Mouse (Mus musculus) forebrain, embryonic 16.5 days (tissue): ENCODE measurements around the gene Rnf227. TPM values are rescaled to one million over a fixed set of nuclear protein-coding genes. Genes with fewer than 3 reads are reported as not detected.

Experiments
- ATAC-seq: fragments of 200-750 bp; cut with Nextera tagmentation; 2 replicates; pipeline ENCODE4 v1.8.0; 2017; ENCODE audit warnings: mild to moderate bottlenecking, moderate library complexity
- H3K27ac ChIP-seq: fragments of 300-500 bp; sonication (generic); 2 replicates; pipeline ENCODE4 v1.5.1; 2014; ENCODE audit warnings: low read length, control low read depth
- H3K27me3 ChIP-seq: fragments of 300-500 bp; sonication (generic); replicated peaks from 2 replicates; pipeline ENCODE4 v1.6.1; 2014; ENCODE audit warnings: low read length; ENCODE audit not compliant: control insufficient read depth, insufficient read depth
- H3K36me3 ChIP-seq: fragments of 300-500 bp; sonication (generic); 2 replicates; pipeline ENCODE4 v1.6.1; 2014; ENCODE audit not compliant: control insufficient read depth, insufficient read depth
- H3K4me1 ChIP-seq: fragments of 300-500 bp; sonication (generic); replicated peaks from 2 replicates; pipeline ENCODE4 v1.6.1; 2014; ENCODE audit warnings: low read length; ENCODE audit not compliant: control insufficient read depth, insufficient read depth
- H3K4me2 ChIP-seq: fragments of 300-500 bp; sonication (generic); 2 replicates; pipeline ENCODE4 v1.6.1; 2014; ENCODE audit warnings: mild to moderate bottlenecking, low read length, control low read depth
- H3K4me3 ChIP-seq: fragments of 300-500 bp; sonication (generic); replicated peaks from 2 replicates; pipeline ENCODE4 v1.5.1; 2014; ENCODE audit warnings: mild to moderate bottlenecking, low read length, control low read depth
- H3K9ac ChIP-seq: fragments of 300-500 bp; sonication (generic); replicated peaks from 2 replicates; pipeline ENCODE4 v1.6.1; 2014; ENCODE audit warnings: low read depth, low read length, control low read depth
- H3K9me3 ChIP-seq: fragments of 300-500 bp; sonication (generic); 2 replicates; pipeline ENCODE4 v1.6.1; 2016; ENCODE audit warnings: low read length; ENCODE audit not compliant: control insufficient read depth
- WGBS: fragments of 180-500 bp; shearing (Covaris S2); extraction: QIAGEN DNeasy Blood & Tissue Kit; methylation state at CpG from one replicate; pipeline ENCODE4 v1.1.7; 2014; 5-methylcytosine and 5-hydroxymethylcytosine counted together
- polyA plus RNA-seq: library from polyadenylated mRNA; unstranded; fragments of >200 nt; fragmentation: Nextera tagmentation; extraction: Ambion mirVana; gene quantifications from 2 replicates; pipeline ENCODE4 v1.2.1, GENCODE M21; 2015

The Rnf227 gene
- polyA plus RNA-seq, 1 experiment from 2014 or later: 144 TPM

GRCm38 (mm10) chr11:69346441-69346840 is 6.2 kb downstream of the Rnf227 start:
- Histone ChIP-seq H3K4me1 (peaks cover 2% of the 10 kb centered on the region), H3K4me2 (no peak overlapping the region), H3K4me3 (no peak overlapping the region), H3K27ac (no peak overlapping the region), H3K27me3 (no peaks in the 10 kb centered on the region), H3K36me3 (peaks cover 54% of the 10 kb centered on the region), H3K9me3 (no peaks in the 10 kb centered on the region), H3K9ac (no peak overlapping the region)
- 89% methylated on average over 26 of the region's 26 CpGs for WGBS
- no peak for ATAC-seq

- Histone ChIP-seq H3K4me2 (no peak overlapping the region), H3K27me3 (no peaks in the 10 kb centered on the region), H3K9ac (no peak overlapping the region), H3K9me3 (no peaks in the 10 kb centered on the region), H3K36me3 (peaks cover 83% of the 10 kb centered on the region), H3K4me3 (no peak overlapping the region), H3K27ac (no peak overlapping the region), H3K4me1 (peaks cover under 1% of the 10 kb centered on the region; the same call in 1 of the 2 replicates)
- no peak for ATAC-seq
- WGBS: 92% methylated on average over 5 of the region's 5 CpGs
Measured at GRCm38 (mm10) chr11:69356544-69356943, 16.3 kb downstream of the Rnf227 start.

DNA sequence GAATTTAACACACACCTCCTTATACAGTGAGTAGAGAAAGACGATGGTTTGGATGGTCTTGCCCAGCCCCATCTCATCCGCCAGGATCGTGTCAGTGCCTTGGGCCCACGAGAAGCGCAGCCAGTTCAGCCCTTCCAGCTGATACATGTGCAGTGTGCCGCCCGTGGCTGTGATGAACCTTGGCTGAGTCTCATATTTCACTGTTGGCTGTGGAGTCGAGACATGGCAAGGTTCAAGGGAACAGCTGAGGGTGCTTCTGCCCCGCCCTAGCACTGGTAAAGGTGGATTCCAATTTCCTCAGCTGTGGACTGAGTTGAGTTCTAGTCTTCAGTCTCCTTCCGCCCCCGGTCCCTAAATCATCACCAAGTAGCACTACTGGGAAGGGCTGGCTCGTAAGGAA is 17.4 kb downstream of the Rnf227 start:
- H3K4me2 ChIP-seq: no peak overlapping the region
- WGBS: 96% methylated on average over 12 of the region's 12 CpGs
- no peaks in the 10 kb centered on the region for H3K27me3 ChIP-seq
- peaks cover 7% of the 10 kb centered on the region; the same call in 1 of the 2 replicates for H3K4me1 ChIP-seq
- H3K9ac ChIP-seq: no peak overlapping the region
- ATAC-seq: no peak
- H3K4me3 ChIP-seq: no peak overlapping the region
- H3K27ac ChIP-seq: no peak overlapping the region
- no peaks in the 10 kb centered on the region for H3K9me3 ChIP-seq
- H3K36me3 ChIP-seq: peaks cover 81% of the 10 kb centered on the region

DNA sequence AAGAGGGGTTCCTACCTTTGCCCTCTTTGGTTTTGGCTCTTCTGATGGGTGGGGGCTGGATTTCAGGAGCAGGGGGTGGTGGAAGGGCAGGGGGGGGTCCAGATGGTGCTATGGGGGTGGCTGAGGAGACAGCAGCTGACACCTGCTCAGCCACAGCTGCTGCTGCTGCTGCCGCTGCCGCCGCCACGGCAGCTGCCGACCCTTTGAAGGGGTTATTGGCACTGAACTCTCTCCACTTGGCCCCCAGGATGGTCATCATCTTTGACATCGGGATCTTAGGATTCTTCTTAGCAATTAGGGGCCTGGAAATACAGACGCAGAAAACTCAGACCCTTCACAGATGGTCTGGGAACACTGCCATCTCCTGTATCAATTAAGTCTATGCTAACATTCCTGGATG is 21.8 kb downstream of the Rnf227 start:
- 31% methylated on average over 7 of the region's 7 CpGs for WGBS
- no peak overlapping the region for H3K9ac ChIP-seq
- ATAC-seq: no peak
- no peaks in the 10 kb centered on the region for H3K9me3 ChIP-seq
- no peak overlapping the region for H3K4me2 ChIP-seq
- peaks cover 30% of the 10 kb centered on the region for H3K4me1 ChIP-seq
- H3K4me3 ChIP-seq: no peak overlapping the region
- H3K27me3 ChIP-seq: no peaks in the 10 kb centered on the region
- H3K27ac ChIP-seq: no peak overlapping the region
- peaks cover 57% of the 10 kb centered on the region for H3K36me3 ChIP-seq

DNA sequence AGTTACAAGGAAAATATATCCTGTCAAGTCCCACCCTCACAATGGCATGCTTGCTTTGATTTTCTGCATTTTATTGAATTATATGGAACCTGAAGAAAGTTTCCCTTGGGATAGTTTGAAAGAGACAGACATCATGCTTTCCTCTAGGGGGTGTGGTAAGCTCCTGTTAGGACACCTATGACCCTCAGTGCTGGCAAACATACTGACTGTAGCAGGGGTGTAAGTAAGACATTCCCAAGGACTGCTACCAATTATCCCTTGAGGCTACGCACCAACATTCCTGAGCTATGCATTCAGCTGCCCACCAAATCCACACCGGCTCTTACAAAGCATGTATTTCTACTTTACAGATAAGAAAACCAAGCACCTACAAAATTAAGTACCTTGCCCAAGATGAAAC is 22.2 kb downstream of the Rnf227 start:
- H3K36me3 ChIP-seq: peaks cover 53% of the 10 kb centered on the region
- H3K4me1 ChIP-seq: peaks cover 30% of the 10 kb centered on the region
- no peak overlapping the region for H3K9ac ChIP-seq
- no peak overlapping the region for H3K27ac ChIP-seq
- 67% methylated on average over 2 of the region's 2 CpGs for WGBS
- no peaks in the 10 kb centered on the region for H3K9me3 ChIP-seq
- H3K4me2 ChIP-seq: no peak overlapping the region
- no peak for ATAC-seq
- no peak overlapping the region for H3K4me3 ChIP-seq
- H3K27me3 ChIP-seq: no peaks in the 10 kb centered on the region

DNA sequence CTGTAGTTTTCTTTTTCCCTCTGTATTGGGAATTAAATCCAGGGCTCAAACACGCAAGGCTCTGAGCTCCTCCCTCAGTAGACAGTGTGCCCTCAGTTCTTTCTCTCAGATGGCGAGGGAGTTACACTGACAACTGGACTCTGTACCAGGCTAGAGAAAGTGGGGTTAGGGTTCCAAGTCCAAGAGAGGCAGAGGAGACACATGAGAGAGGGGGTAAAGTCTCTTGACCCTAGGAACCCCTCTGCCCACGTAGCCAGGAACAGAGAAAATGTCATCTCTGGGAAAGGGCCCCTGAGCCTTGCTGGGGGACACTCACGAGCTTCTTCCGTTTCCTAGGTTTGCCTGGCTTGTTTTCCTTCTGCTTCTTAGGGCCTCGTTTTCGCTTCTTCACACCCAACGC is 24.1 kb downstream of the Rnf227 start:
- H3K9me3 ChIP-seq: no peaks in the 10 kb centered on the region
- peak overlapping the region; percentile 100 for H3K27ac ChIP-seq
- WGBS: 41% methylated on average over 8 of the region's 8 CpGs
- peaks cover 30% of the 10 kb centered on the region for H3K4me1 ChIP-seq
- H3K4me3 ChIP-seq: no peak overlapping the region
- peak overlapping the region; percentile 98 for H3K4me2 ChIP-seq
- H3K27me3 ChIP-seq: no peaks in the 10 kb centered on the region
- ATAC-seq: no peak
- H3K36me3 ChIP-seq: peaks cover 36% of the 10 kb centered on the region
- H3K9ac ChIP-seq: peak overlapping the region; percentile 30; the same call in 1 of the 2 replicates

GRCm38 (mm10) chr11:69364910-69365309 is 24.6 kb downstream of the Rnf227 start:
- Histone ChIP-seq H3K36me3 (peaks cover 30% of the 10 kb centered on the region), H3K4me2 (peak overlapping the region; percentile 98), H3K4me3 (peak overlapping the region; percentile 67), H3K27me3 (no peaks in the 10 kb centered on the region), H3K4me1 (peaks cover 30% of the 10 kb centered on the region), H3K27ac (peak overlapping the region; percentile 100), H3K9ac (peak overlapping the region; percentile 69), H3K9me3 (no peaks in the 10 kb centered on the region)
- 0% methylated on average over 6 of the region's 6 CpGs for WGBS
- ATAC-seq: peak; percentile 58

DNA sequence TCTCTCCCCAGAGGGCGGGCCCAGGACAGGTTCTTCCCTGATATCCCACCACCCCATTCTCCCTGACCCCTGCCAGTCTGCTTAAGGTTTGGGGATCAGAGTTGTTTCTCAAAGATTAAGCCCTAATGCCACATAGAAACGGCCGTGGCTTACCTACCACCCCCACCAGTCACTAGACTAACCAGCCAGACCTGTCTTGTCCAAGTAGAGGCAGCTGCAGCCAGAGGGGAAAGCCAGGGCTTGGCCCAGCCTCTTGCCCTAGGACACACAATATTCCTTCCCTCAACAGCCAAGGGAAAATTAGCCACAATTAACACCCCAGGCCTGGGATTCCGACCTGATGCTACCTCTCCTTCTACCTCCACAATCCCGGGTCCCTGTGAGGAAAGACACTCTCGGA is 25.5 kb downstream of the Rnf227 start:
- no peak for ATAC-seq
- Histone ChIP-seq H3K4me3 (peak overlapping the region; percentile 67), H3K4me2 (peak overlapping the region; percentile 98), H3K9me3 (no peaks in the 10 kb centered on the region), H3K27ac (peak overlapping the region; percentile 100), H3K9ac (peak overlapping the region; percentile 69), H3K4me1 (peaks cover 34% of the 10 kb centered on the region), H3K27me3 (no peaks in the 10 kb centered on the region), H3K36me3 (peaks cover 23% of the 10 kb centered on the region)
- 21% methylated on average over 6 of the region's 6 CpGs for WGBS

DNA sequence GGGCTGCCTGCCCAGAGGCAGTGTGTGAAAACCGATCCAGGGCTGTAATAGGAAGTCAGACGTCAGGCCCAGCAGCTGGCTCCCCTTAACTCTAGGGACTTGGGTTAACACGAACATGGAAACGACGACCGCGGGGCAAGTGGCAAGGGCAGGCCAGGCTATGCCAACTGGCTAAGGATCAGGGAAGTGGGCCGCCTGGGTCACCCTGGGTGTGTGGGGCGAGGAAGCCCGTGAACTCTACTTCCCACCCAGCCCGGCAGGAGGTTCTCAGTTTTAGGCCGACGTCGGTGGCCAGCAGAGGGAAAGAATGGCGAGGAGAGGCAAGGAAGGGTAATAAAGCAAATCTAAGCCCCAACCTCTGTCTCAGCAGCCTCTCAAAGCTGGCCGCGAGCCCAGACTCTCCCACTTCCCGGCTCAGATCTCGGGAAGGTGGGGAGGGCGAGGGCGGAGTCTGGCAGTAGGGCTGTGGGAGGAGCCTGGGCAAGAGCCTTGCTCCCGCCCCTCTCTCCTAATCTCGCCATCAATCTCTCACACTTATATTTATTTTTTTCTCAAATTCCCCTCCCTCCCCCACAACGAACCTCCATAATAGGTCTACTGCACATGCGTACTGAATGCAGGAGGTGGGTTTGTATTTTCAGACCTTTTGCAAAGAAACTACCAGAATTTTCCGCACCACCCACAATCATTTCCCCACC is 26.0 kb downstream of the Rnf227 start:
- peak overlapping the region; percentile 99 for H3K9ac ChIP-seq
- peak overlapping the region; percentile 100 for H3K27ac ChIP-seq
- peak overlapping the region; percentile 67 for H3K4me3 ChIP-seq
- ATAC-seq: peak; percentile 77
- no peaks in the 10 kb centered on the region for H3K9me3 ChIP-seq
- H3K4me2 ChIP-seq: peak overlapping the region; percentile 98
- WGBS: 0% methylated on average over 24 of the region's 26 CpGs
- peaks cover 19% of the 10 kb centered on the region for H3K36me3 ChIP-seq
- peaks cover 39% of the 10 kb centered on the region for H3K4me1 ChIP-seq
- H3K27me3 ChIP-seq: no peaks in the 10 kb centered on the region
